Mouse (Mus musculus) layer of hippocampus, adult 6 months (tissue): ENCODE data around the gene Gpr179. TPM values are rescaled to one million over a fixed set of nuclear protein-coding genes. Genes with fewer than 3 reads are reported as not detected.

Experiments
- long read RNA-seq, 2 experiments: library from polyadenylated mRNA; unstranded; transcript quantifications; one replicate each; pipeline ENCODE4 v2.0.0; 2019 to 2020
- polyA plus RNA-seq: library from polyadenylated mRNA; unstranded; fragments of <200 nt; fragmentation: Nextera tagmentation; gene quantifications from 2 replicates; pipeline ENCODE4 v1.2.3, GENCODE M21; 2021

The Gpr179 gene
- 0.09 and 0.19 TPM in 2 replicates for polyA plus RNA-seq
- long read RNA-seq, experiment 1: 0 reads
- long read RNA-seq, experiment 2, partial matches to known transcripts: 0 of 2 reads
- long read RNA-seq, experiment 2, other reads (novel, unspliced or antisense): 2 of 2 reads

DNA sequence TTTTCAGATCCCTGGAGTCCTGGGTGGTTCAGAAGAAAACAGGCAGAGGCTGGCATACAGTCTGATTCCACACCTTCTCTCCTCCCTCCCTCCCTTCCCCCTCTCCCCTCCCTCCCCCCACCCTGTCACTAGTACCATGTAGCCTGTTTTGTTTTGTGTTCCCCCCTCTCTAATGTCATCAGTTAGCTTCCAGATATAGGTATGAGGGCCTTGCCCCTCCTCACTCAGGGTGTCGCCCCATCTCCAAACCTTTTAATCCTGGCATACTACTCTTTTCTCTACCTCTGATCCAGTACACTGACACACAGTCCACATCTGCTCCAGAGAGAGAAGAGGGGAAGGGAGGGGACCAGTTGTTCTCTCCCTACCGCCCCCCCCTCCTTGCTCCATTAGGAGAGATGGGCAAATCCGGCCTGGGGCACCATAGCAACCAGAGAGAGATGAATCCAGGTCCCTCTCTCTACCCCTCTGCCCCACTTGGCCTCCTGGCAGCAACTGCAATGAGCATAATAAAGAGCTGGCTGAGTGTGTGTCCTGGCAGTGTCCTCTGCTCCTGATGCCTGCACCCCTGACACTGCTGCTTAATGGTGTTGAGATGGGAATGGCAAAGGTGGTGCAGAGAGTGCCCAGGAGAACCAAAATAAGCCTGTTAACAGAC, at the start of gene Gpr179:
Gene Gpr179, minus strand, starts transcription at position 51 of the 658 bp plus-strand sequence.

DNA sequence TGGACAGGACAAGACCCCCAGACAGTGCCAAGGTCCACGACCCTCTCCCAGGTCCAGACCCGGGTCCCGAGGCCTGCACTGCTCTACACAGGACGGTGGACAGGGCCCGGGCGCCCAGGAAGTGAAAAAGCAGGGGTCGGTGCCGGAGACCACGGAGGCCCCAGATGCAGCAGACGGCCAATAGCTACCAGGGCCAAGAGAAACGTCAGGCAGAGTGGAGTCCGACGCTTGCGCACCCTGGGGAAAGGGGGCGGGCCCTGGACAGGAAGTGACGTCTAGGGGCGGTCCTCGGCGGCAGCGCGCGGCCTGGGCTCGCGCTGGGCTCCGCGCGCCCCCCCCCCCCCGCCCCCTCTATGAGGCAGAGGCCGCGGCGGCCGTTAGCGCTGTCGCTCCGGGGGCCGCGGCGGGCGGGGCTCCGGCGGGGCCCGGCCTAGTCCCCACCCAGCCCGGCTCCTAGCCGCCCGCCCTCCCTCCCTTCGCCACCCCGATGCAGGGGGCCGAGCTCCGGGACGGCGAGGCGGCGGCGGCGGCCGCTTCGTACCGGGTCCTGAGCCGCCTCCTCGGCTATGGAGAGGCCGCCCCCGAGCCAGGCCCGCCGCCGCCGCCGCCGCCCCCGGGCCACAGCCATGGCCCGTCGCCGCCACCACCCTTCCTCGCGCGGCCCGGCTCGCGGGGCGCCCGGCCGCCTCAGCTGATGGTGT, 10.2 kb upstream of the Gpr179 start, which contains the start of gene Socs7:
Gene Socs7, plus strand, starts transcription at position 604 of the 701 bp plus-strand sequence.

DNA sequence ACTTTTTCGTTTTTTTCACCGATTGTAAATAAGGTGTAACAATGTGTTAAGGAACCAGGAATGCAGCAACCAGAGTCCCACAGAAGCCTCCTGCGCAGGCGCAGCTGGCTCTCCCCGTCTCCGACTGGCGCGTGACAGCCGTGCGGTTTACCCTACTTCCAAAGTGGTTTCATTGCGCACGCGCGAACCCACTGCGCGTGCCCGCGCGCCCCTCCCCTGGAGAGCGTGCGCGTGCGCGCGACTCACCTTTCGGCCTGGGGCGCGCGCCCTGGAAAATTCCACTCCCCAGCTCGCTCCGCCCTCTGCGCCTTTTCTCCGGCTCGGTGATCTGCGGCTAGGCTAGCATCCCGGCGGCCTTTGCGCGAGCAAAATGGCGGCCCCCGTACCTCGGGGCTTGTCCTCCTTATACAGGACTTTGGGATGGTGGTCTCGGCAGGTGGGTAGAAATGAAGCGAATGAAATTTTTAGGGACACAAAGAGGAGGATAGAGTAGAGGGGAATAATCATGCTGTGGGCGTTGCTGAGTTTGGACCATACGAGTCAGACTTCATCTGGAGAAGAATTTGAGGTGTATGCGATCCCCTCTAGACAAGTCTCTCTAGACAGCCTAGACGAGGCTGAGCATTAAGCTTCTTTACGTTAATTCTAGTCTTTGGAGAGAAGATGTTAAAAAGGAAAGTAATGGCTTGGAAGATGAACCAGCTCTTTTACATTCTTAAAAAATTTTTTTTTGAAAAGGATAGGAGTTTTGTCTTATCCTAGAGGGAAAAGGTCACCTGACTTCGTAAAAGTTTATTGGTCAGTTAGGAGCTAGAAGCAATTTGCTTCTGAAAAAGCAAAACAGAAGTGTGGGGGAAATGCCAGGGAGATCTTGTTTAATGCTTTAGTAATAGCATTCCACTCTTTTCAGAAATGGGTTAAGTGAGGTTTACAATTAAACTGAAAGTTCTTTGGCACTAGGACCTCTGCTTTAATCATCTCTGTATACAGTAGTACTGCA, 36.1 kb downstream of the Gpr179 start, which contains the start of gene Mrpl45:
Gene Mrpl45, plus strand, starts transcription at position 213 of the 1,000 bp plus-strand sequence.

Other genes with a start within 250 kb of the Gpr179 start
- 0.06 and 0.08 TPM in 2 replicates for gene Tbx21, start 236.7 kb downstream of the Gpr179 start, polyA plus RNA-seq
- gene Tbkbp1, start 200.6 kb downstream of the Gpr179 start, polyA plus RNA-seq: 1.4 and 2.1 TPM in 2 replicates
- 9.9 and 11.3 TPM in 2 replicates for gene Kpnb1, start 164.2 kb downstream of the Gpr179 start, polyA plus RNA-seq
- 56.7 and 72.4 TPM in 2 replicates for gene Npepps, start 71.4 kb downstream of the Gpr179 start, polyA plus RNA-seq
- 46.8 and 49.9 TPM in 2 replicates for gene Mrpl45, start 36.4 kb downstream of the Gpr179 start, polyA plus RNA-seq
- gene Socs7, start 10.5 kb upstream of the Gpr179 start, polyA plus RNA-seq: 4.9 and 5.1 TPM in 2 replicates
- 8.5 and 10.1 TPM in 2 replicates for gene Arhgap23, start 63.5 kb upstream of the Gpr179 start, polyA plus RNA-seq
- not detected in 2 replicates for gene 4933428G20Rik, start 148.3 kb upstream of the Gpr179 start, polyA plus RNA-seq
- 4.8 and 6.1 TPM in 2 replicates for gene Srcin1, start 224.1 kb upstream of the Gpr179 start, polyA plus RNA-seq